Mouse (Mus musculus) hindbrain, embryonic 10.5 days (tissue): ENCODE results near the gene Styx. TPM values are rescaled to one million over a fixed set of nuclear protein-coding genes. Genes with fewer than 3 reads are reported as not detected.
"Not testable (repeated sequence)": the region's sequence is repeated elsewhere in the genome, so short reads cannot be mapped to it uniquely, and the experiment has no call there.

ENCODE experiments used
- DNase-seq: peaks from one replicate; pipeline ENCODE4 v3.0.0-alpha.2; 2017; ENCODE audit warnings: low spot score
- H3K27ac ChIP-seq: fragments of 300-500 bp; sonication (generic); 2 replicates; pipeline ENCODE4 v1.5.1; 2016; ENCODE audit warnings: mild to moderate bottlenecking, moderate library complexity
- H3K27me3 ChIP-seq: fragments of 300-500 bp; sonication (generic); 2 replicates; pipeline ENCODE4 v1.6.1; 2016; ENCODE audit warnings: mild to moderate bottlenecking; ENCODE audit not compliant: poor library complexity, insufficient read depth, severe bottlenecking
- H3K36me3 ChIP-seq: fragments of 300-500 bp; sonication (generic); 2 replicates; pipeline ENCODE4 v1.6.1; 2016; ENCODE audit warnings: mild to moderate bottlenecking, moderate library complexity
- H3K4me1 ChIP-seq: fragments of 300-500 bp; sonication (generic); replicated peaks from 2 replicates; pipeline ENCODE4 v1.6.1; 2016; ENCODE audit warnings: mild to moderate bottlenecking
- H3K4me3 ChIP-seq: fragments of 300-500 bp; sonication (generic); 2 replicates; pipeline ENCODE4 v1.5.1; 2016; ENCODE audit warnings: mild to moderate bottlenecking, moderate library complexity
- H3K9me3 ChIP-seq: fragments of 300-500 bp; sonication (generic); 2 replicates; pipeline ENCODE4 v1.6.1; 2016; ENCODE audit warnings: mild to moderate bottlenecking, moderate library complexity
- WGBS: fragments of 180-500 bp; shearing (Covaris S2); methylation state at CpG from one replicate; pipeline ENCODE4 v1.1.7; 2016; 5-methylcytosine and 5-hydroxymethylcytosine counted together
- polyA plus RNA-seq: library from polyadenylated mRNA; unstranded; fragments of >200 nt; fragmentation: Nextera tagmentation; extraction: Ambion mirVana; gene quantifications from 2 replicates; pipeline ENCODE4 v1.2.1, GENCODE M21; 2016

Styx gene
- polyA plus RNA-seq, 1 experiment from 2014 or later = 30.6 TPM

DNA sequence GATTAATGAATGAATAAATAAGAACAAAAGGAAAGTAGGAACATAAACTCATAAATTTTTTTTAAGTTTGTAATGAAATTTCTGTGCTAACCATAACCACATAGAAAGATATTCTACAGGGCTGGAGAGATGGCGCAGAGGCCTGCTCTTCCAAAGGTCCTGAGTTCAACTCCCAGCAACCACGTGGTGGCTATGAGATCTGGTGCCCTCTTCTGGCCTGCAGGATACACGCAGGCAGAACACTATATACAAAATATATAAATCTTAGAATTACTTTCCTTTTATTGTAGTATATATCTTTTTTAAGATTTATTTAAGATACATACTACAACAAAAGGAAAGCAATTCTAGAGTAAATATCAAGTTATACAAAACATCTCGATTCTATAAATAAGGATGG is 32.0 kb downstream of the Styx start:
- no peak overlapping the region for H3K4me3 ChIP-seq
- H3K4me1 ChIP-seq = peaks cover 9% of the 10 kb centered on the region
- WGBS = 80% methylated on average over 4 of the region's 4 CpGs
- H3K36me3 ChIP-seq = peaks cover 43% of the 10 kb centered on the region
- no peak for DNase-seq
- no peaks in the 10 kb centered on the region for H3K9me3 ChIP-seq
- H3K27ac ChIP-seq = no peak overlapping the region
- H3K27me3 ChIP-seq = no peaks in the 10 kb centered on the region

GRCm38 (mm10) chr14:45385596-45385995 is 34.7 kb downstream of the Styx start:
- no peak overlapping the region for H3K27ac ChIP-seq
- WGBS = 96% methylated on average over 2 of the region's 2 CpGs
- DNase-seq = no peak
- H3K36me3 ChIP-seq = peaks cover 22% of the 10 kb centered on the region
- no peak overlapping the region for H3K4me3 ChIP-seq
- H3K9me3 ChIP-seq = no peaks in the 10 kb centered on the region
- peaks cover 19% of the 10 kb centered on the region for H3K4me1 ChIP-seq
- H3K27me3 ChIP-seq = no peaks in the 10 kb centered on the region

DNA sequence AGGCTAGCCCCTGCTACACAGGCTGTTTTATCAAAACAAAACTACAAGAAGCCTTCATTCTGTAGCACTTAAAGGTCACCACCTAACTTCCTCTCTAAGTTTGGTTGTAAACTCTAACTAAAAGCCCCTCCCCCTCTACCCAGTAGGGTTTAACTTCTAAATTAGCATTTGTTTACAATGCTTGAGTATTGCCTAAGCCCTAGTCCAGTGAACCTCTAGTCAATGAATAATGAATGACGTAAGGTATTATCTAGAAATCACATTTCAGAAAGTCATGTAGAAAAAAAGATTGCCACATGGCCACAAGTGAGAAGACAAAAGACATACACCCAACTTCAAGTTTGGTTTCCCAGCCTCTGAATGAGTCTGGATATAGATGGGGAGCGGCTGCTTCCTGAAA is 36.6 kb downstream of the Styx start:
- Histone ChIP-seq H3K4me1 (peaks cover 19% of the 10 kb centered on the region), H3K36me3 (peaks cover 10% of the 10 kb centered on the region; the same call in 1 of the 2 replicates), H3K27me3 (no peaks in the 10 kb centered on the region), H3K27ac (no peak overlapping the region), H3K9me3 (no peaks in the 10 kb centered on the region), H3K4me3 (peak overlapping the region; percentile 85)
- 16% methylated on average over 2 of the region's 2 CpGs for WGBS
- no peak for DNase-seq

DNA sequence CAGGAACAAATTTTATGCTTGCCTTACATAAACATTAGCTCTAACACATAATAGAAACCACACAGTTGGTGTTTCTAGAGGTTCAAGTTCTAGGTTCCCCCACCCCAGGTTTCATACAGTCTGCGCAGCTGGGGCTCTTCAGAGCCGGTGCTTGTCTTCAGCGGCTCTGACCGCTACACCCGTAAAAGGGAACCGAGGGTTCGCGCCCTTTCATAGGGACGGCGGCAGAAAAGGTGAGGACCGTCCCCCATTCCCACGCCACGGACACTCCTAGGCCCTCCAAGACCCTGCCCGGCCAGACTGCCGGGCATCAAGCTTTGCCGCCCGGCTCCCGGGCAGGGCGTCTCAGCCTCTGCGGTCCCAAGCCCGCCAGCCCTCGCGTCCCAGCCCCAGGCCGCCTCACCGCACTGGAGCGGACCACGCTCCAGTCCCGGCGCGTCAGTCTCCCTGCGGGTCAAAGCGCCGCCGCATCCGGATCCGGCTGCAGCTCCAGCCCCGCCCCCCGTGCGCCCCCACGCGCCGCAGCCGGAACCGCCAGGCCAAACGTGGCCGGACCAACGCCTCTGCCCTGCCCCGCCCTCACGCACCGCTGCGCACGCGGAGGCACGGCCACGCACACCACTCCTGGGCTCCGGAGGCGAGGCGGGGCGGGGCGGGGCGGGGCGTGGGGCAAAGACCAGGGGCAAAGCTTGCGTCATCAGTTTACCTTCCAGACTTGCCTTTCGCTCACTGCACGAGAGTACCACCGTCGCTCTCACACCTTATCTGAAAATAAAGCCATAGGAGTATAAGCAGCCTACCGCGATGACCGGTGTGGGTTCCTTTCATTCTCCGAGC is 37.7 kb downstream of the Styx start:
- Histone ChIP-seq H3K9me3 (no peaks in the 10 kb centered on the region), H3K4me3 (peak overlapping the region; percentile 85), H3K4me1 (peaks cover 19% of the 10 kb centered on the region), H3K27ac (peak overlapping the region; percentile 93), H3K27me3 (no peaks in the 10 kb centered on the region), H3K36me3 (peaks cover 2% of the 10 kb centered on the region; the same call in 1 of the 2 replicates)
- under 1% methylated on average over 71 of the region's 71 CpGs for WGBS
- DNase-seq = peak; percentile 89

- H3K27me3 ChIP-seq = no peaks in the 10 kb centered on the region
- no peak for DNase-seq
- no peaks in the 10 kb centered on the region for H3K9me3 ChIP-seq
- peak overlapping the region; percentile 93 for H3K27ac ChIP-seq
- peaks cover 19% of the 10 kb centered on the region for H3K4me1 ChIP-seq
- WGBS = 26% methylated on average over 3 of the region's 3 CpGs
- peak overlapping the region; percentile 85 for H3K4me3 ChIP-seq
- no peaks in the 10 kb centered on the region for H3K36me3 ChIP-seq
Observed at GRCm38 (mm10) chr14:45389194-45389593, 38.3 kb downstream of the Styx start.

- H3K27me3 ChIP-seq = no peaks in the 10 kb centered on the region
- H3K9me3 ChIP-seq = no peaks in the 10 kb centered on the region
- no peaks in the 10 kb centered on the region for H3K36me3 ChIP-seq
- no peak overlapping the region for H3K4me3 ChIP-seq
- WGBS = 79% methylated on average over 3 of the region's 3 CpGs
- H3K4me1 ChIP-seq = no peaks in the 10 kb centered on the region
- no peak overlapping the region for H3K27ac ChIP-seq
- DNase-seq = no peak
Observed at GRCm38 (mm10) chr14:45399836-45400235, 48.9 kb downstream of the Styx start.

- Histone ChIP-seq H3K4me1 (no peaks in the 10 kb centered on the region), H3K4me3 (no peak overlapping the region), H3K9me3 (no peaks in the 10 kb centered on the region)
Observed at GRCm38 (mm10) chr14:45403651-45404050, 52.8 kb downstream of the Styx start.

GRCm38 (mm10) chr14:45404813-45405212 is 53.9 kb downstream of the Styx start, which contains the start of gene Gnpnat1:
Gene Gnpnat1 (minus strand): TSS chr14:45404913.
- not testable (repeated sequence) for H3K4me1 ChIP-seq, H3K27ac ChIP-seq, H3K27me3 ChIP-seq, H3K9me3 ChIP-seq, H3K4me3 ChIP-seq, H3K36me3 ChIP-seq, DNase-seq
- 82% methylated on average over 2 of the region's 3 CpGs for WGBS

More at GRCm38 (mm10) chr14:45403651-45404050, 52.8 kb downstream of the Styx start:
- Histone ChIP-seq H3K36me3 (no peaks in the 10 kb centered on the region), H3K27me3 (no peaks in the 10 kb centered on the region), H3K27ac (no peak overlapping the region)
- WGBS = 88% methylated on average over 7 of the region's 7 CpGs
- no peak for DNase-seq

DNA sequence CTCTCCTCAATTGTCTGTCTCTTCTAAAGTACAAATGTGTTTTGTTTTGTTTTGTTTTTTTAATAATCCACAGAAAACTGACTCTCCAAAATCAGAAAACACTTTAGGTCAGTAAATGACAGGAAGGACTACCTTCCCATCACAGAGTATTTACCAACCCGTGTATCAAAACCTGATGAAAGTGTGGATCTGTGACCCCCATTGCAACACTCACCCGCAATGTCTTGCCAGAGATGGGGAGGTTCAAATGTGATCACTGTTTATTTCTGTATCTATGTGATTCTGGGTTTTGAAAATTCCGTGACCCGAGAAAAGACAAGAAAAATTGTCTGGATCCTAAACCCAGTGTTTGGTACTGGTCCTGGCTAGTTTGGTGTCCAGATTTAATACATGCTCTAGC is 65.4 kb downstream of the Styx start:
- Histone ChIP-seq H3K4me3 (no peak overlapping the region), H3K27me3 (no peaks in the 10 kb centered on the region), H3K36me3 (no peaks in the 10 kb centered on the region), H3K27ac (no peak overlapping the region), H3K9me3 (no peaks in the 10 kb centered on the region), H3K4me1 (no peaks in the 10 kb centered on the region)
- no peak for DNase-seq
- WGBS = 92% methylated on average over 4 of the region's 4 CpGs

GRCm38 (mm10) chr14:45418553-45418952 is 67.7 kb downstream of the Styx start:
- no peaks in the 10 kb centered on the region for H3K27me3 ChIP-seq
- H3K27ac ChIP-seq = no peak overlapping the region
- WGBS = 89% methylated on average over 3 of the region's 3 CpGs
- no peaks in the 10 kb centered on the region for H3K9me3 ChIP-seq
- no peak overlapping the region for H3K4me3 ChIP-seq
- H3K4me1 ChIP-seq = no peaks in the 10 kb centered on the region
- DNase-seq = no peak
- no peaks in the 10 kb centered on the region for H3K36me3 ChIP-seq

- Histone ChIP-seq H3K36me3 (no peaks in the 10 kb centered on the region), H3K27me3 (no peaks in the 10 kb centered on the region), H3K4me1 (no peaks in the 10 kb centered on the region), H3K4me3 (no peak overlapping the region), H3K9me3 (no peaks in the 10 kb centered on the region), H3K27ac (no peak overlapping the region)
- no peak for DNase-seq
- 74% methylated on average over 4 of the region's 4 CpGs for WGBS
Observed at GRCm38 (mm10) chr14:45419323-45419722, 68.4 kb downstream of the Styx start.

GRCm38 (mm10) chr14:45422371-45422770 is 71.5 kb downstream of the Styx start:
- Histone ChIP-seq H3K9me3 (0 out of 2 replicates have a peak, but pooled peaks cover 4% of the 10 kb centered on the region), H3K27me3 (no peaks in the 10 kb centered on the region), H3K36me3 (no peaks in the 10 kb centered on the region), H3K4me1 (no peaks in the 10 kb centered on the region), H3K4me3 (no peak overlapping the region), H3K27ac (no peak overlapping the region)
- no peak for DNase-seq
- WGBS = 70% methylated on average over 4 of the region's 4 CpGs

GRCm38 (mm10) chr14:45423220-45423619 is 72.3 kb downstream of the Styx start:
- Histone ChIP-seq H3K27me3 (no peaks in the 10 kb centered on the region), H3K27ac (no peak overlapping the region), H3K4me1 (no peaks in the 10 kb centered on the region), H3K9me3 (0 out of 2 replicates have a peak, but pooled peaks cover 4% of the 10 kb centered on the region), H3K4me3 (no peak overlapping the region), H3K36me3 (no peaks in the 10 kb centered on the region)
- WGBS = 13% methylated on average over 5 of the region's 5 CpGs
- no peak for DNase-seq
